Mouse (Mus musculus): ENCODE results near the gene Lrrc4b. TPM values are rescaled to one million over a fixed set of nuclear protein-coding genes. Genes with fewer than 3 reads are reported as not detected.

Lrrc4b gene
- total and polyA plus RNA-seq, 2 experiments from 2014 or later = 2.8 to 89.5 TPM

- no peaks in the 10 kb centered on the region for H3K36me3 ChIP-seq (replicated peaks; ENCODE audit: control insufficient read depth, insufficient read depth, low read length)
- H3K9me3 ChIP-seq (replicated peaks; ENCODE audit: control insufficient read depth, low read length) = no peaks in the 10 kb centered on the region
- peak overlapping the region; percentile 37 for H3K4me3 ChIP-seq (ENCODE audit: low read depth, low read length)
- no peaks in the 10 kb centered on the region for H3K4me1 ChIP-seq (ENCODE audit: control insufficient read depth, insufficient read depth)
- no peak for TF ChIP-seq CTCF (IDR thresholded peaks at IDR 0.05; ENCODE audit: low read depth)
- TF ChIP-seq EP300 (IDR thresholded peaks at IDR 0.05; ENCODE audit: low read depth) = no peak
- H3K27me3 ChIP-seq (ENCODE audit: control insufficient read depth, insufficient read depth, low read length) = 0 out of 2 replicates have a peak, but pooled peaks cover 9% of the 10 kb centered on the region
- no peak overlapping the region for H3K27ac ChIP-seq (ENCODE audit: low read depth)
- no peak overlapping the region for H3K9ac ChIP-seq (replicated peaks; ENCODE audit: low read depth, low read length)
- DNase-seq (ENCODE audit: low spot score) = peak; percentile 95
- peak overlapping the region; percentile 54 for H3K4me2 ChIP-seq (ENCODE audit: low read depth, low read length)
- WGBS = 1% methylated on average over 27 of the region's 27 CpGs
- ATAC-seq (ENCODE audit: insufficient read depth, low read depth) = peak; percentile 90
Measured at GRCm38 (mm10) chr7:44405346-44406014, 23.3 kb upstream of the Lrrc4b start.

GRCm38 (mm10) chr7:44406015-44406355 lies 22.8 kb upstream of the Lrrc4b start:
- H3K4me3 ChIP-seq (ENCODE audit: low read depth, low read length) = peak overlapping the region; percentile 37; the same call in 1 of the 2 replicates
- WGBS = under 1% methylated on average over 5 of the region's 5 CpGs
- TF ChIP-seq CTCF (IDR thresholded peaks at IDR 0.05; ENCODE audit: low read depth) = no peak
- no peak for TF ChIP-seq EP300 (IDR thresholded peaks at IDR 0.05; ENCODE audit: low read depth)
- no peak for DNase-seq (ENCODE audit: low spot score)
- H3K27me3 ChIP-seq (ENCODE audit: control insufficient read depth, insufficient read depth, low read length) = 0 out of 2 replicates have a peak, but pooled peaks cover 8% of the 10 kb centered on the region
- H3K4me2 ChIP-seq (ENCODE audit: low read depth, low read length) = no peak overlapping the region
- no peaks in the 10 kb centered on the region for H3K36me3 ChIP-seq (replicated peaks; ENCODE audit: control insufficient read depth, insufficient read depth, low read length)
- no peaks in the 10 kb centered on the region for H3K4me1 ChIP-seq (ENCODE audit: control insufficient read depth, insufficient read depth)
- H3K9me3 ChIP-seq (replicated peaks; ENCODE audit: control insufficient read depth, low read length) = no peaks in the 10 kb centered on the region
- no peak overlapping the region for H3K9ac ChIP-seq (replicated peaks; ENCODE audit: low read depth, low read length)
- no peak overlapping the region for H3K27ac ChIP-seq (ENCODE audit: low read depth)
- no peak; the same call in 1 of the 2 replicates for ATAC-seq (ENCODE audit: insufficient read depth, low read depth)

GRCm38 (mm10) chr7:44411144-44411543 lies 17.7 kb upstream of the Lrrc4b start:
- Histone ChIP-seq H3K4me3 (ENCODE audit: low read depth, low read length) (no peak overlapping the region), H3K4me1 (ENCODE audit: control insufficient read depth, insufficient read depth) (no peaks in the 10 kb centered on the region), H3K27ac (ENCODE audit: low read depth) (no peak overlapping the region), H3K9ac (replicated peaks; ENCODE audit: low read depth, low read length) (no peak overlapping the region), H3K9me3 (replicated peaks; ENCODE audit: control insufficient read depth, low read length) (no peaks in the 10 kb centered on the region), H3K27me3 (ENCODE audit: control insufficient read depth, insufficient read depth, low read length) (no peaks in the 10 kb centered on the region), H3K4me2 (ENCODE audit: low read depth, low read length) (no peak overlapping the region), H3K36me3 (replicated peaks; ENCODE audit: control insufficient read depth, insufficient read depth, low read length) (no peaks in the 10 kb centered on the region)
- TF ChIP-seq CTCF (IDR thresholded peaks at IDR 0.05; ENCODE audit: low read depth) (no peak), EP300 (IDR thresholded peaks at IDR 0.05; ENCODE audit: low read depth) (no peak)
- DNase-seq (ENCODE audit: low spot score) = no peak
- no peak for ATAC-seq (ENCODE audit: insufficient read depth, low read depth)
- WGBS = 66% methylated on average over 4 of the region's 4 CpGs

- no peaks in the 10 kb centered on the region for H3K9me3 ChIP-seq (replicated peaks; ENCODE audit: control insufficient read depth, low read length)
- no peak overlapping the region for H3K27ac ChIP-seq (ENCODE audit: low read depth)
- H3K4me1 ChIP-seq (ENCODE audit: control insufficient read depth, insufficient read depth) = no peaks in the 10 kb centered on the region
- no peak overlapping the region for H3K4me2 ChIP-seq (ENCODE audit: low read depth, low read length)
- no peaks in the 10 kb centered on the region for H3K27me3 ChIP-seq (ENCODE audit: control insufficient read depth, insufficient read depth, low read length)
- WGBS = 72% methylated on average over 6 of the region's 6 CpGs
- no peak for DNase-seq (ENCODE audit: low spot score)
- H3K4me3 ChIP-seq (ENCODE audit: low read depth, low read length) = no peak overlapping the region
- ATAC-seq (ENCODE audit: insufficient read depth, low read depth) = no peak
- TF ChIP-seq EP300 (IDR thresholded peaks at IDR 0.05; ENCODE audit: low read depth) = no peak
- no peak for TF ChIP-seq CTCF (IDR thresholded peaks at IDR 0.05; ENCODE audit: low read depth)
- no peak overlapping the region for H3K9ac ChIP-seq (replicated peaks; ENCODE audit: low read depth, low read length)
- H3K36me3 ChIP-seq (replicated peaks; ENCODE audit: control insufficient read depth, insufficient read depth, low read length) = no peaks in the 10 kb centered on the region
Measured at GRCm38 (mm10) chr7:44413307-44413706, 15.5 kb upstream of the Lrrc4b start.

GRCm38 (mm10) chr7:44427666-44428065 lies 1.2 kb upstream of the Lrrc4b start:
- TF ChIP-seq EP300 (IDR thresholded peaks at IDR 0.05; ENCODE audit: low read depth) (no peak), CTCF (IDR thresholded peaks at IDR 0.05; ENCODE audit: low read depth) (no peak)
- Histone ChIP-seq H3K9me3 (replicated peaks; ENCODE audit: control insufficient read depth, low read length) (no peaks in the 10 kb centered on the region), H3K4me3 (ENCODE audit: low read depth, low read length) (no peak overlapping the region), H3K4me2 (ENCODE audit: low read depth, low read length) (no peak overlapping the region), H3K9ac (replicated peaks; ENCODE audit: low read depth, low read length) (no peak overlapping the region), H3K27ac (ENCODE audit: low read depth) (no peak overlapping the region), H3K36me3 (replicated peaks; ENCODE audit: control insufficient read depth, insufficient read depth, low read length) (no peaks in the 10 kb centered on the region), H3K27me3 (ENCODE audit: control insufficient read depth, insufficient read depth, low read length) (peaks cover 63% of the 10 kb centered on the region), H3K4me1 (ENCODE audit: control insufficient read depth, insufficient read depth) (no peaks in the 10 kb centered on the region)
- ATAC-seq (ENCODE audit: insufficient read depth, low read depth) (no peak), DNase-seq (ENCODE audit: low spot score) (no peak)
- WGBS = 17% methylated on average over 7 of the region's 8 CpGs
